Mouse (Mus musculus) ES-Bruce4 (cell line): ENCODE data around the gene Mkrn1.
A peak's percentile ranks its signal among the peaks of the same experiment; 100 is the strongest.
"Not testable (repeated sequence)": the region's sequence is repeated elsewhere in the genome, so short reads cannot be mapped to it uniquely, and the experiment has no call there.

Source experiments
- CTCF ChIP-seq: IDR thresholded peaks from one replicate; pipeline ENCODE4 v1.8.1; 2011; ENCODE audit warnings: low read depth, low read length
- EP300 ChIP-seq: IDR thresholded peaks from 2 replicates; pipeline ENCODE4 v1.6.1; 2011; ENCODE audit warnings: low read depth, low read length; ENCODE audit not compliant: insufficient read depth
- POLR2A ChIP-seq: IDR thresholded peaks from one replicate; pipeline ENCODE4 v1.8.1; 2011; ENCODE audit warnings: low read length; ENCODE audit not compliant: insufficient read depth

DNA sequence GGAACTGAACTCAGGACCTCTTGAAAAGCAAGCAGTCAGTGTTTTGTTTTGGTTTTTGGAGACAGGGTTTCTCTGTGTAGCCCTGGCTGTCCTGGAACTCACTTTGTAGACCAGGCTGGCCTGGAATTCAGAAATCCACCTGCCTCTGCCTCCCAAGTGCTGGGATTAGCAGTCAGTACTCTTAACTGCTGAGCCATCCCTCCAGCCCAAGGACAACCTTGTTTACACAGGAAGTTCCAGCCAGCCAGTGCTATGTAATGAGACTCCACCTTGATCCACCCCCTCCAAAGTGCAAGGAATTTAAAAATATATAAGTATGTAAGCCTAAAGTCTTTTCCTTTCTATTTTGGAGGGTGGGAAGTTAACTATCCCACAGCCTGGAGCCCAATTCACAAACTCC lies 3.6 kb downstream of the Mkrn1 start:
- 0 out of 2 replicates have a peak, but pooled peaks have one; percentile 63 for TF ChIP-seq EP300
- not testable (repeated sequence) for TF ChIP-seq POLR2A, CTCF
